Mouse (Mus musculus) midbrain, embryonic 10.5 days (tissue): Measurements from ENCODE around the gene Dicer1. TPM values are rescaled to one million over a fixed set of nuclear protein-coding genes. Genes with fewer than 3 reads are reported as not detected.

Experiments used
- DNase-seq: peaks from one replicate; pipeline ENCODE4 v3.0.0-alpha.2; 2017; ENCODE audit warnings: low spot score
- H3K27ac ChIP-seq: fragments of 300-500 bp; sonication (generic); replicated peaks from 2 replicates; pipeline ENCODE4 v1.5.1; 2016; ENCODE audit warnings: mild to moderate bottlenecking
- H3K27me3 ChIP-seq: fragments of 300-500 bp; sonication (generic); 2 replicates; pipeline ENCODE4 v1.6.1; 2016; ENCODE audit warnings: low read depth, mild to moderate bottlenecking; ENCODE audit not compliant: poor library complexity, severe bottlenecking
- H3K36me3 ChIP-seq: fragments of 300-500 bp; sonication (generic); 2 replicates; pipeline ENCODE4 v1.6.1; 2016; ENCODE audit warnings: mild to moderate bottlenecking, moderate library complexity
- H3K4me1 ChIP-seq: fragments of 300-500 bp; sonication (generic); 2 replicates; pipeline ENCODE4 v1.6.1; 2016
- H3K4me3 ChIP-seq: fragments of 300-500 bp; sonication (generic); 2 replicates; pipeline ENCODE4 v1.5.1; 2016; ENCODE audit warnings: mild to moderate bottlenecking, moderate library complexity
- H3K9me3 ChIP-seq: fragments of 300-500 bp; sonication (generic); replicated peaks from 2 replicates; pipeline ENCODE4 v1.6.1; 2016; ENCODE audit warnings: mild to moderate bottlenecking
- WGBS: fragments of 180-500 bp; shearing (Covaris S2); methylation state at CpG from one replicate; pipeline ENCODE4 v1.1.7; 2016; 5-methylcytosine and 5-hydroxymethylcytosine counted together
- polyA plus RNA-seq: library from polyadenylated mRNA; unstranded; fragments of >200 nt; fragmentation: Nextera tagmentation; extraction: Ambion mirVana; gene quantifications from 2 replicates; pipeline ENCODE4 v1.2.1, GENCODE M21; 2016

Dicer1 gene
- polyA plus RNA-seq, 1 experiment from 2014 or later = 39.1 TPM

- no peak for DNase-seq
- Histone ChIP-seq H3K9me3 (no peaks in the 10 kb centered on the region), H3K4me1 (no peaks in the 10 kb centered on the region), H3K4me3 (no peak overlapping the region), H3K27ac (no peak overlapping the region), H3K27me3 (no peaks in the 10 kb centered on the region), H3K36me3 (no peaks in the 10 kb centered on the region)
- 88% methylated on average over 9 of the region's 9 CpGs for WGBS
These were observed 86.2 kb downstream of the Dicer1 start for GRCm38 (mm10) chr12:104665521-104665920.

- H3K4me1 ChIP-seq = peaks cover 8% of the 10 kb centered on the region
- H3K4me3 ChIP-seq = no peak overlapping the region
- no peak overlapping the region for H3K27ac ChIP-seq
- peaks cover 7% of the 10 kb centered on the region; the same call in 1 of the 2 replicates for H3K9me3 ChIP-seq
- WGBS = 88% methylated on average over 2 of the region's 2 CpGs
- DNase-seq = no peak
- H3K27me3 ChIP-seq = no peaks in the 10 kb centered on the region
- H3K36me3 ChIP-seq = no peaks in the 10 kb centered on the region
These were observed 95.6 kb downstream of the Dicer1 start for GRCm38 (mm10) chr12:104656146-104656545.

- Histone ChIP-seq H3K4me1 (peaks cover 16% of the 10 kb centered on the region), H3K4me3 (no peak overlapping the region), H3K36me3 (no peaks in the 10 kb centered on the region), H3K27me3 (no peaks in the 10 kb centered on the region), H3K9me3 (peaks cover 7% of the 10 kb centered on the region; the same call in 1 of the 2 replicates), H3K27ac (no peak overlapping the region)
- WGBS = 87% methylated on average over 1 of the region's 1 CpGs
- DNase-seq = no peak
These were observed 96.7 kb downstream of the Dicer1 start for GRCm38 (mm10) chr12:104655006-104655405.

- 73% methylated on average over 6 of the region's 6 CpGs for WGBS
- no peaks in the 10 kb centered on the region for H3K27me3 ChIP-seq
- DNase-seq = no peak
- H3K36me3 ChIP-seq = no peaks in the 10 kb centered on the region
- no peak overlapping the region for H3K4me3 ChIP-seq
- peaks cover 7% of the 10 kb centered on the region; the same call in 1 of the 2 replicates for H3K9me3 ChIP-seq
- no peak overlapping the region for H3K27ac ChIP-seq
- peaks cover 12% of the 10 kb centered on the region for H3K4me1 ChIP-seq
These were observed 99.7 kb downstream of the Dicer1 start for GRCm38 (mm10) chr12:104652021-104652420.

- peaks cover 12% of the 10 kb centered on the region for H3K4me1 ChIP-seq
- H3K4me3 ChIP-seq = no peak overlapping the region
- peaks cover 7% of the 10 kb centered on the region; the same call in 1 of the 2 replicates for H3K9me3 ChIP-seq
- no peak for DNase-seq
- 53% methylated on average over 6 of the region's 6 CpGs for WGBS
- no peaks in the 10 kb centered on the region for H3K27me3 ChIP-seq
- H3K27ac ChIP-seq = no peak overlapping the region
- no peaks in the 10 kb centered on the region for H3K36me3 ChIP-seq
These were observed 100.5 kb downstream of the Dicer1 start for GRCm38 (mm10) chr12:104651269-104651668.

- 73% methylated on average over 14 of the region's 14 CpGs for WGBS
- Histone ChIP-seq H3K27me3 (no peaks in the 10 kb centered on the region), H3K36me3 (no peaks in the 10 kb centered on the region), H3K9me3 (peaks cover 3% of the 10 kb centered on the region; the same call in 1 of the 2 replicates), H3K27ac (no peak overlapping the region), H3K4me3 (no peak overlapping the region), H3K4me1 (peaks cover 12% of the 10 kb centered on the region)
- no peak for DNase-seq
These were observed 101.1 kb downstream of the Dicer1 start for GRCm38 (mm10) chr12:104650510-104651260.

- Histone ChIP-seq H3K4me1 (peaks cover 12% of the 10 kb centered on the region), H3K36me3 (no peaks in the 10 kb centered on the region), H3K27ac (no peak overlapping the region), H3K9me3 (no peaks in the 10 kb centered on the region), H3K4me3 (no peak overlapping the region), H3K27me3 (peaks cover 4% of the 10 kb centered on the region; the same call in 1 of the 2 replicates)
- no peak for DNase-seq
- WGBS = 88% methylated on average over 6 of the region's 6 CpGs
These were observed 103.4 kb downstream of the Dicer1 start for GRCm38 (mm10) chr12:104648366-104648765.

- H3K27ac ChIP-seq = no peak overlapping the region
- WGBS = 73% methylated on average over 7 of the region's 7 CpGs
- peaks cover 28% of the 10 kb centered on the region for H3K27me3 ChIP-seq
- no peaks in the 10 kb centered on the region for H3K36me3 ChIP-seq
- DNase-seq = no peak
- H3K4me3 ChIP-seq = no peak overlapping the region
- H3K4me1 ChIP-seq = peaks cover 11% of the 10 kb centered on the region
- H3K9me3 ChIP-seq = no peaks in the 10 kb centered on the region
These were observed 109.4 kb downstream of the Dicer1 start for GRCm38 (mm10) chr12:104642337-104642736.

- Histone ChIP-seq H3K4me1 (peaks cover 17% of the 10 kb centered on the region), H3K27me3 (peaks cover 42% of the 10 kb centered on the region), H3K4me3 (no peak overlapping the region), H3K27ac (no peak overlapping the region), H3K36me3 (no peaks in the 10 kb centered on the region), H3K9me3 (no peaks in the 10 kb centered on the region)
- DNase-seq = no peak
- 90% methylated on average over 1 of the region's 1 CpGs for WGBS
These were observed 110.8 kb downstream of the Dicer1 start for GRCm38 (mm10) chr12:104640934-104641333.

GRCm38 (mm10) chr12:104638156-104638555 is 113.6 kb downstream of the Dicer1 start:
- Histone ChIP-seq H3K27ac (no peak overlapping the region), H3K4me3 (no peak overlapping the region), H3K9me3 (no peaks in the 10 kb centered on the region), H3K4me1 (peaks cover 17% of the 10 kb centered on the region), H3K36me3 (no peaks in the 10 kb centered on the region), H3K27me3 (peaks cover 45% of the 10 kb centered on the region)
- 60% methylated on average over 8 of the region's 8 CpGs for WGBS
- DNase-seq = no peak

Other genes with a start within 250 kb of the Dicer1 start
- 1.7 and 1.9 TPM in 2 replicates for gene Clmn, start 113.1 kb upstream of the Dicer1 start, polyA plus RNA-seq